Mouse (Mus musculus): ENCODE measurements around the gene Hspb7. TPM values are rescaled to one million over a fixed set of nuclear protein-coding genes. Genes with fewer than 3 reads are reported as not detected.

The Hspb7 gene
- polyA plus RNA-seq, 1 experiment from 2014 or later = 208 TPM

- H3K4me3 ChIP-seq = peak overlapping the region; percentile 57
- H3K27me3 ChIP-seq (replicated peaks) = no peaks in the 10 kb centered on the region
- no peak for ATAC-seq (ENCODE audit: insufficient number of reproducible peaks, low FRiP score)
- peak overlapping the region; percentile 89 for H3K4me2 ChIP-seq
- H3K9me3 ChIP-seq (replicated peaks) = no peaks in the 10 kb centered on the region
- peak overlapping the region; percentile 99 for H3K27ac ChIP-seq (ENCODE audit: poor library complexity, severe bottlenecking)
- peak overlapping the region; percentile 70 for H3K9ac ChIP-seq
- 14% methylated on average over 9 of the region's 9 CpGs for WGBS
- peaks cover 2% of the 10 kb centered on the region; the same call in 1 of the 2 replicates for H3K36me3 ChIP-seq
- H3K4me1 ChIP-seq (replicated peaks) = peaks cover 42% of the 10 kb centered on the region
Observed at GRCm38 (mm10) chr4:141420886-141421285, 307 bp downstream of the Hspb7 start.

- Histone ChIP-seq H3K4me2 (peak overlapping the region; percentile 89), H3K9me3 (replicated peaks) (no peaks in the 10 kb centered on the region)
Observed at GRCm38 (mm10) chr4:141421423-141421822, 844 bp downstream of the Hspb7 start.

GRCm38 (mm10) chr4:141422841-141423240 is 2.3 kb downstream of the Hspb7 start:
- Histone ChIP-seq H3K27ac (ENCODE audit: poor library complexity, severe bottlenecking) (peak overlapping the region; percentile 99), H3K9ac (peak overlapping the region; percentile 87), H3K27me3 (replicated peaks) (no peaks in the 10 kb centered on the region), H3K4me1 (replicated peaks) (peaks cover 55% of the 10 kb centered on the region), H3K4me2 (peak overlapping the region; percentile 89), H3K36me3 (peaks cover 2% of the 10 kb centered on the region; the same call in 1 of the 2 replicates), H3K9me3 (replicated peaks) (no peaks in the 10 kb centered on the region), H3K4me3 (peak overlapping the region; percentile 57)
- 48% methylated on average over 5 of the region's 5 CpGs for WGBS
- ATAC-seq (ENCODE audit: insufficient number of reproducible peaks, low FRiP score) = no peak

More at GRCm38 (mm10) chr4:141421423-141421822, 844 bp downstream of the Hspb7 start:
- H3K36me3 ChIP-seq = peaks cover 2% of the 10 kb centered on the region; the same call in 1 of the 2 replicates
- peaks cover 43% of the 10 kb centered on the region for H3K4me1 ChIP-seq (replicated peaks)
- H3K4me3 ChIP-seq = peak overlapping the region; percentile 57
- peak; percentile 66 for ATAC-seq (ENCODE audit: insufficient number of reproducible peaks, low FRiP score)
- 15% methylated on average over 14 of the region's 14 CpGs for WGBS
- peak overlapping the region; percentile 99 for H3K27ac ChIP-seq (ENCODE audit: poor library complexity, severe bottlenecking)
- H3K9ac ChIP-seq = peak overlapping the region; percentile 87
- no peaks in the 10 kb centered on the region for H3K27me3 ChIP-seq (replicated peaks)

GRCm38 (mm10) chr4:141423288-141423687 is 2.7 kb downstream of the Hspb7 start:
- H3K9me3 ChIP-seq (replicated peaks) = no peaks in the 10 kb centered on the region
- 52% methylated on average over 5 of the region's 5 CpGs for WGBS
- peak overlapping the region; percentile 87 for H3K9ac ChIP-seq
- peaks cover 55% of the 10 kb centered on the region for H3K4me1 ChIP-seq (replicated peaks)
- H3K27ac ChIP-seq (ENCODE audit: poor library complexity, severe bottlenecking) = peak overlapping the region; percentile 99
- H3K4me3 ChIP-seq = peak overlapping the region; percentile 57
- H3K27me3 ChIP-seq (replicated peaks) = no peaks in the 10 kb centered on the region
- H3K36me3 ChIP-seq = peaks cover 2% of the 10 kb centered on the region; the same call in 1 of the 2 replicates
- H3K4me2 ChIP-seq = peak overlapping the region; percentile 89
- no peak for ATAC-seq (ENCODE audit: insufficient number of reproducible peaks, low FRiP score)

GRCm38 (mm10) chr4:141423691-141424431 is 3.3 kb downstream of the Hspb7 start:
- peak overlapping the region; percentile 89 for H3K4me2 ChIP-seq
- WGBS = 63% methylated on average over 13 of the region's 13 CpGs
- no peaks in the 10 kb centered on the region for H3K9me3 ChIP-seq (replicated peaks)
- H3K4me1 ChIP-seq (replicated peaks) = peaks cover 55% of the 10 kb centered on the region
- no peak for ATAC-seq (ENCODE audit: insufficient number of reproducible peaks, low FRiP score)
- peaks cover 2% of the 10 kb centered on the region; the same call in 1 of the 2 replicates for H3K36me3 ChIP-seq
- H3K27ac ChIP-seq (ENCODE audit: poor library complexity, severe bottlenecking) = peak overlapping the region; percentile 99
- H3K9ac ChIP-seq = peak overlapping the region; percentile 87
- peak overlapping the region; percentile 57 for H3K4me3 ChIP-seq
- no peaks in the 10 kb centered on the region for H3K27me3 ChIP-seq (replicated peaks)

- Histone ChIP-seq H3K27ac (ENCODE audit: poor library complexity, severe bottlenecking) (peak overlapping the region; percentile 99), H3K36me3 (peaks cover 2% of the 10 kb centered on the region; the same call in 1 of the 2 replicates), H3K4me1 (replicated peaks) (peaks cover 39% of the 10 kb centered on the region), H3K9me3 (replicated peaks) (no peaks in the 10 kb centered on the region), H3K9ac (peak overlapping the region; percentile 87), H3K4me2 (peak overlapping the region; percentile 89), H3K27me3 (replicated peaks) (no peaks in the 10 kb centered on the region), H3K4me3 (peak overlapping the region; percentile 57)
- ATAC-seq (ENCODE audit: insufficient number of reproducible peaks, low FRiP score) = peak; percentile 72
- WGBS = 3% methylated on average over 36 of the region's 36 CpGs
Observed at GRCm38 (mm10) chr4:141425484-141426479, 5.2 kb downstream of the Hspb7 start.

GRCm38 (mm10) chr4:141426796-141427745 is 6.5 kb downstream of the Hspb7 start:
- WGBS = 58% methylated on average over 10 of the region's 10 CpGs
- Histone ChIP-seq H3K9me3 (replicated peaks) (no peaks in the 10 kb centered on the region), H3K27ac (ENCODE audit: poor library complexity, severe bottlenecking) (peak overlapping the region; percentile 99), H3K36me3 (peaks cover 2% of the 10 kb centered on the region; the same call in 1 of the 2 replicates), H3K4me2 (peak overlapping the region; percentile 89), H3K4me1 (replicated peaks) (peaks cover 32% of the 10 kb centered on the region), H3K27me3 (replicated peaks) (no peaks in the 10 kb centered on the region), H3K9ac (peak overlapping the region; percentile 87), H3K4me3 (peak overlapping the region; percentile 57)
- ATAC-seq (ENCODE audit: insufficient number of reproducible peaks, low FRiP score) = no peak

GRCm38 (mm10) chr4:141427921-141428320 is 7.3 kb downstream of the Hspb7 start:
- peaks cover 32% of the 10 kb centered on the region for H3K4me1 ChIP-seq (replicated peaks)
- no peak overlapping the region for H3K4me2 ChIP-seq
- peaks cover 2% of the 10 kb centered on the region; the same call in 1 of the 2 replicates for H3K36me3 ChIP-seq
- no peak overlapping the region for H3K9ac ChIP-seq
- H3K27ac ChIP-seq (ENCODE audit: poor library complexity, severe bottlenecking) = no peak overlapping the region
- WGBS = 85% methylated on average over 13 of the region's 13 CpGs
- H3K4me3 ChIP-seq = no peak overlapping the region
- no peaks in the 10 kb centered on the region for H3K27me3 ChIP-seq (replicated peaks)
- no peak for ATAC-seq (ENCODE audit: insufficient number of reproducible peaks, low FRiP score)
- H3K9me3 ChIP-seq (replicated peaks) = no peaks in the 10 kb centered on the region

- Histone ChIP-seq H3K9ac (no peak overlapping the region), H3K36me3 (no peaks in the 10 kb centered on the region), H3K4me3 (no peak overlapping the region), H3K4me2 (no peak overlapping the region), H3K27ac (ENCODE audit: poor library complexity, severe bottlenecking) (no peak overlapping the region), H3K27me3 (replicated peaks) (no peaks in the 10 kb centered on the region), H3K9me3 (replicated peaks) (no peaks in the 10 kb centered on the region), H3K4me1 (replicated peaks) (peaks cover 21% of the 10 kb centered on the region)
- ATAC-seq (ENCODE audit: insufficient number of reproducible peaks, low FRiP score) = no peak
- 78% methylated on average over 6 of the region's 6 CpGs for WGBS
Observed at GRCm38 (mm10) chr4:141429381-141429780, 8.8 kb downstream of the Hspb7 start.

- no peak overlapping the region for H3K27ac ChIP-seq (ENCODE audit: poor library complexity, severe bottlenecking)
- no peaks in the 10 kb centered on the region for H3K27me3 ChIP-seq (replicated peaks)
- H3K36me3 ChIP-seq = no peaks in the 10 kb centered on the region
- no peaks in the 10 kb centered on the region for H3K9me3 ChIP-seq (replicated peaks)
- H3K4me3 ChIP-seq = no peak overlapping the region
- no peak overlapping the region for H3K4me2 ChIP-seq
- no peak for ATAC-seq (ENCODE audit: insufficient number of reproducible peaks, low FRiP score)
- 39% methylated on average over 9 of the region's 9 CpGs for WGBS
- H3K9ac ChIP-seq = no peak overlapping the region
- peaks cover 16% of the 10 kb centered on the region for H3K4me1 ChIP-seq (replicated peaks)
Observed at GRCm38 (mm10) chr4:141429847-141430246, 9.3 kb downstream of the Hspb7 start.

Data from heart, embryonic 12.5 days (tissue).